Mouse (Mus musculus): ENCODE results near the gene Clec12b. TPM values are rescaled to one million over a fixed set of nuclear protein-coding genes. Genes with fewer than 3 reads are reported as not detected.

The Clec12b gene
- polyA plus RNA-seq (2014; fragmentation: Nextera tagmentation; extraction: Ambion mirVana) = 0.16 and 0.32 TPM in 2 replicates

- H3K4me2 ChIP-seq (ENCODE audit: low read length) = no peak within 1 kb of the TSS
- H3K27ac ChIP-seq (replicated peaks; ENCODE audit: low read depth, low read length) = no peak within 1 kb of the TSS
- H3K36me3 ChIP-seq (ENCODE audit: control insufficient read depth, insufficient read depth, low read length) = no peaks in the 10 kb centered on the region
- no peak for ATAC-seq (ENCODE audit: low FRiP score, low TSS enrichment)
- no peak for DNase-seq
- no peaks in the 10 kb centered on the region for H3K9me3 ChIP-seq (ENCODE audit: control insufficient read depth, low read length)
- H3K4me3 ChIP-seq (replicated peaks; ENCODE audit: low read depth, low read length) = no peak within 1 kb of the TSS
- no peaks in the 10 kb centered on the region for H3K4me1 ChIP-seq (ENCODE audit: control insufficient read depth, insufficient read depth, low read length)
- WGBS = 84% methylated on average over 2 of the region's 2 CpGs
- H3K27me3 ChIP-seq (ENCODE audit: control insufficient read depth, insufficient read depth, low read length) = no peaks in the 10 kb centered on the region
- H3K9ac ChIP-seq (replicated peaks; ENCODE audit: low read length) = no peak within 1 kb of the TSS
Observed at GRCm38 (mm10) chr6:129385774-129386173, at the start of gene Clec12b. TSS of gene Clec12b (minus strand) at chr6:129385874.

GRCm38 (mm10) chr6:129434239-129434638, 48.6 kb upstream of the Clec12b start:
- ATAC-seq (ENCODE audit: low FRiP score, low TSS enrichment) = no peak
- Histone ChIP-seq H3K4me1 (ENCODE audit: control insufficient read depth, insufficient read depth, low read length) (no peaks in the 10 kb centered on the region), H3K9ac (replicated peaks; ENCODE audit: low read length) (no peak overlapping the region), H3K36me3 (ENCODE audit: control insufficient read depth, insufficient read depth, low read length) (no peaks in the 10 kb centered on the region), H3K27ac (replicated peaks; ENCODE audit: low read depth, low read length) (no peak overlapping the region), H3K4me3 (replicated peaks; ENCODE audit: low read depth, low read length) (no peak overlapping the region), H3K9me3 (ENCODE audit: control insufficient read depth, low read length) (no peaks in the 10 kb centered on the region), H3K4me2 (ENCODE audit: low read length) (no peak overlapping the region), H3K27me3 (ENCODE audit: control insufficient read depth, insufficient read depth, low read length) (no peaks in the 10 kb centered on the region)
- DNase-seq = no peak
- 78% methylated on average over 5 of the region's 5 CpGs for WGBS

- H3K9ac ChIP-seq (replicated peaks; ENCODE audit: low read length) = no peak overlapping the region
- no peaks in the 10 kb centered on the region for H3K4me1 ChIP-seq (ENCODE audit: control insufficient read depth, insufficient read depth, low read length)
- H3K27ac ChIP-seq (replicated peaks; ENCODE audit: low read depth, low read length) = no peak overlapping the region
- no peaks in the 10 kb centered on the region for H3K9me3 ChIP-seq (ENCODE audit: control insufficient read depth, low read length)
- DNase-seq (no peak), ATAC-seq (ENCODE audit: low FRiP score, low TSS enrichment) (no peak)
- no peaks in the 10 kb centered on the region for H3K27me3 ChIP-seq (ENCODE audit: control insufficient read depth, insufficient read depth, low read length)
- no peaks in the 10 kb centered on the region for H3K36me3 ChIP-seq (ENCODE audit: control insufficient read depth, insufficient read depth, low read length)
- no peak overlapping the region for H3K4me3 ChIP-seq (replicated peaks; ENCODE audit: low read depth, low read length)
- WGBS = 87% methylated on average over 4 of the region's 4 CpGs
- no peak overlapping the region for H3K4me2 ChIP-seq (ENCODE audit: low read length)
Observed at GRCm38 (mm10) chr6:129427281-129427680, 41.6 kb upstream of the Clec12b start.

- Histone ChIP-seq H3K4me1 (ENCODE audit: control insufficient read depth, insufficient read depth, low read length) (no peaks in the 10 kb centered on the region), H3K9me3 (ENCODE audit: control insufficient read depth, low read length) (no peaks in the 10 kb centered on the region), H3K36me3 (ENCODE audit: control insufficient read depth, insufficient read depth, low read length) (no peaks in the 10 kb centered on the region), H3K4me3 (replicated peaks; ENCODE audit: low read depth, low read length) (no peak overlapping the region), H3K27ac (replicated peaks; ENCODE audit: low read depth, low read length) (no peak overlapping the region), H3K9ac (replicated peaks; ENCODE audit: low read length) (no peak overlapping the region), H3K4me2 (ENCODE audit: low read length) (no peak overlapping the region), H3K27me3 (ENCODE audit: control insufficient read depth, insufficient read depth, low read length) (no peaks in the 10 kb centered on the region)
- ATAC-seq (ENCODE audit: low FRiP score, low TSS enrichment) (no peak), DNase-seq (no peak)
- WGBS = 53% methylated on average over 5 of the region's 5 CpGs
Observed at GRCm38 (mm10) chr6:129425812-129426211, 40.1 kb upstream of the Clec12b start.

- DNase-seq = no peak
- no peaks in the 10 kb centered on the region for H3K4me1 ChIP-seq (ENCODE audit: control insufficient read depth, insufficient read depth, low read length)
- no peak overlapping the region for H3K4me2 ChIP-seq (ENCODE audit: low read length)
- H3K4me3 ChIP-seq (replicated peaks; ENCODE audit: low read depth, low read length) = no peak overlapping the region
- ATAC-seq (ENCODE audit: low FRiP score, low TSS enrichment) = no peak
- no peaks in the 10 kb centered on the region for H3K9me3 ChIP-seq (ENCODE audit: control insufficient read depth, low read length)
- no peaks in the 10 kb centered on the region for H3K36me3 ChIP-seq (ENCODE audit: control insufficient read depth, insufficient read depth, low read length)
- no peak overlapping the region for H3K27ac ChIP-seq (replicated peaks; ENCODE audit: low read depth, low read length)
- 86% methylated on average over 5 of the region's 5 CpGs for WGBS
- no peak overlapping the region for H3K9ac ChIP-seq (replicated peaks; ENCODE audit: low read length)
- H3K27me3 ChIP-seq (ENCODE audit: control insufficient read depth, insufficient read depth, low read length) = no peaks in the 10 kb centered on the region
Observed at GRCm38 (mm10) chr6:129425217-129425616, 39.5 kb upstream of the Clec12b start.

- no peak overlapping the region for H3K4me2 ChIP-seq (ENCODE audit: low read length)
- H3K27me3 ChIP-seq (ENCODE audit: control insufficient read depth, insufficient read depth, low read length) = no peaks in the 10 kb centered on the region
- H3K9me3 ChIP-seq (ENCODE audit: control insufficient read depth, low read length) = no peaks in the 10 kb centered on the region
- H3K9ac ChIP-seq (replicated peaks; ENCODE audit: low read length) = no peak overlapping the region
- DNase-seq (peak; percentile 78), ATAC-seq (ENCODE audit: low FRiP score, low TSS enrichment) (peak; percentile 78)
- H3K4me1 ChIP-seq (ENCODE audit: control insufficient read depth, insufficient read depth, low read length) = no peaks in the 10 kb centered on the region
- H3K36me3 ChIP-seq (ENCODE audit: control insufficient read depth, insufficient read depth, low read length) = no peaks in the 10 kb centered on the region
- no peak overlapping the region for H3K27ac ChIP-seq (replicated peaks; ENCODE audit: low read depth, low read length)
- H3K4me3 ChIP-seq (replicated peaks; ENCODE audit: low read depth, low read length) = no peak overlapping the region
- 24% methylated on average over 1 of the region's 1 CpGs for WGBS
Observed at GRCm38 (mm10) chr6:129423734-129424072, 38.0 kb upstream of the Clec12b start.

GRCm38 (mm10) chr6:129423040-129423733, 37.5 kb upstream of the Clec12b start:
- H3K36me3 ChIP-seq (ENCODE audit: control insufficient read depth, insufficient read depth, low read length) = no peaks in the 10 kb centered on the region
- DNase-seq (peak; percentile 34), ATAC-seq (ENCODE audit: low FRiP score, low TSS enrichment) (no peak; the same call in 1 of the 2 replicates)
- no peak overlapping the region for H3K4me2 ChIP-seq (ENCODE audit: low read length)
- no peak overlapping the region for H3K9ac ChIP-seq (replicated peaks; ENCODE audit: low read length)
- no peak overlapping the region for H3K27ac ChIP-seq (replicated peaks; ENCODE audit: low read depth, low read length)
- no peaks in the 10 kb centered on the region for H3K4me1 ChIP-seq (ENCODE audit: control insufficient read depth, insufficient read depth, low read length)
- H3K4me3 ChIP-seq (replicated peaks; ENCODE audit: low read depth, low read length) = no peak overlapping the region
- no peaks in the 10 kb centered on the region for H3K9me3 ChIP-seq (ENCODE audit: control insufficient read depth, low read length)
- H3K27me3 ChIP-seq (ENCODE audit: control insufficient read depth, insufficient read depth, low read length) = no peaks in the 10 kb centered on the region
- 73% methylated on average over 4 of the region's 4 CpGs for WGBS

- Histone ChIP-seq H3K36me3 (ENCODE audit: control insufficient read depth, insufficient read depth, low read length) (no peaks in the 10 kb centered on the region), H3K27ac (replicated peaks; ENCODE audit: low read depth, low read length) (no peak overlapping the region), H3K4me2 (ENCODE audit: low read length) (no peak overlapping the region), H3K9ac (replicated peaks; ENCODE audit: low read length) (no peak overlapping the region), H3K4me3 (replicated peaks; ENCODE audit: low read depth, low read length) (no peak overlapping the region), H3K27me3 (ENCODE audit: control insufficient read depth, insufficient read depth, low read length) (no peaks in the 10 kb centered on the region), H3K9me3 (ENCODE audit: control insufficient read depth, low read length) (no peaks in the 10 kb centered on the region), H3K4me1 (ENCODE audit: control insufficient read depth, insufficient read depth, low read length) (no peaks in the 10 kb centered on the region)
- 94% methylated on average over 3 of the region's 3 CpGs for WGBS
- no peak for DNase-seq
- ATAC-seq (ENCODE audit: low FRiP score, low TSS enrichment) = no peak
Observed at GRCm38 (mm10) chr6:129422311-129422710, 36.6 kb upstream of the Clec12b start.

GRCm38 (mm10) chr6:129414177-129414576, 28.5 kb upstream of the Clec12b start:
- Histone ChIP-seq H3K4me2 (ENCODE audit: low read length) (no peak overlapping the region), H3K27ac (replicated peaks; ENCODE audit: low read depth, low read length) (no peak overlapping the region), H3K27me3 (ENCODE audit: control insufficient read depth, insufficient read depth, low read length) (no peaks in the 10 kb centered on the region), H3K4me3 (replicated peaks; ENCODE audit: low read depth, low read length) (no peak overlapping the region), H3K36me3 (ENCODE audit: control insufficient read depth, insufficient read depth, low read length) (no peaks in the 10 kb centered on the region), H3K4me1 (ENCODE audit: control insufficient read depth, insufficient read depth, low read length) (no peaks in the 10 kb centered on the region), H3K9me3 (ENCODE audit: control insufficient read depth, low read length) (no peaks in the 10 kb centered on the region), H3K9ac (replicated peaks; ENCODE audit: low read length) (no peak overlapping the region)
- ATAC-seq (ENCODE audit: low FRiP score, low TSS enrichment) (no peak), DNase-seq (peak; percentile 29)
- WGBS = 74% methylated on average over 1 of the region's 1 CpGs
